ENCODE assay signal across 20 mouse cellular contexts in genomic region chr9:100387171-100387685, GRCm38 (mm10).
DNase-seq lines count a peak whose midpoint lies in the region; ATAC-seq lines count a peak whose summit lies in the region.
"Had no signal": no experiment of that assay in that cellular context is flagged by ENCODE, and none has a peak within 500 bp of the region (broad histone marks: within the 10 kb centered on the region; RNA-seq: fewer than 3 reads in every experiment).

No protein-coding gene starts in this region.

- H3K27me3 ChIP-seq in limb, embryonic 11.5 days (ENCODE audit: control insufficient read depth, insufficient read depth, low read length) = no peaks in the 10 kb centered on the region
- H3K27me3 ChIP-seq: heart, embryonic 15.5 days had no signal

- no peak overlapping the region for H3K27ac ChIP-seq in limb, embryonic 11.5 days (replicated peaks; ENCODE audit: low read depth, low read length)
- H3K27ac ChIP-seq: heart, embryonic 15.5 days; hindbrain, embryonic 10.5 days; left cerebral cortex, adult 2 months had no signal

- no peak overlapping the region for H3K4me3 ChIP-seq in limb, embryonic 11.5 days (ENCODE audit: low read depth, low read length)
- H3K4me3 ChIP-seq: heart, embryonic 15.5 days; hindbrain, embryonic 10.5 days; left cerebral cortex, adult 2 months; megakaryocyte, embryonic 14.5 days had no signal

- H3K4me1 ChIP-seq in limb, embryonic 11.5 days (ENCODE audit: control insufficient read depth, insufficient read depth, low read length) = no peaks in the 10 kb centered on the region
- H3K4me1 ChIP-seq: heart, embryonic 15.5 days had no signal

- WGBS in limb, embryonic 11.5 days = 24% methylated on average over 13 of the region's 13 CpGs

- DNase-seq in embryo, embryonic 11 days = peak; percentile 16
- no peak for DNase-seq in embryo, embryonic 10 days (ENCODE audit: low spot score)
- peak; percentile 14 for DNase-seq in CD4-positive helper T cell, adult 2 months (ENCODE audit: low read depth, low spot score)
- DNase-seq in limb, embryonic 11.5 days (ENCODE audit: low spot score) = no peak
- DNase-seq in spleen, adult 18-20 months = no peak
- DNase-seq in adrenal gland, postnatal 10 days = no peak
- no peak for DNase-seq in cerebellum, adult 11-12 months
- DNase-seq: kidney, postnatal 10 days; liver; liver, postnatal 0 days; lung, postnatal 14 days; thymus, postnatal 14 days had no signal

- ATAC-seq in activated CD4-positive, CD25-positive, alpha-beta regulatory T cell, adult 4 months = peak; percentile 63
- ATAC-seq in limb, embryonic 11.5 days (ENCODE audit: insufficient number of reproducible peaks, low FRiP score, low TSS enrichment, low read depth) = no peak
- ATAC-seq: forebrain, embryonic 16.5 days; liver, postnatal 0 days; midbrain, embryonic 16.5 days; Patski had no signal

- peak overlapping the region; percentile 16; the same call in 1 of the 2 replicates for H3K4me2 ChIP-seq in limb, embryonic 11.5 days (ENCODE audit: low read depth, severe bottlenecking)
- H3K4me2 ChIP-seq: heart, embryonic 15.5 days had no signal

- no peaks in the 10 kb centered on the region for H3K9me3 ChIP-seq in limb, embryonic 11.5 days (ENCODE audit: control insufficient read depth, low read length)
- H3K9me3 ChIP-seq: heart, embryonic 15.5 days; hindbrain, embryonic 10.5 days; megakaryocyte, embryonic 14.5 days had no signal

- H3K9ac ChIP-seq in limb, embryonic 11.5 days (ENCODE audit: low read length) = no peak overlapping the region
- H3K9ac ChIP-seq: heart, embryonic 15.5 days; liver, postnatal 0 days had no signal

- H3K36me3 ChIP-seq in limb, embryonic 11.5 days (ENCODE audit: control insufficient read depth, insufficient read depth, low read length) = no peaks in the 10 kb centered on the region
- H3K36me3 ChIP-seq: heart, embryonic 15.5 days; hindbrain, embryonic 10.5 days had no signal

Comparison
In these comparisons a context has a peak if more than half of its experiments do, and no peak if none do; other contexts are left out.
1. DNase-seq: peak in embryo, embryonic 11 days (single experiment) and CD4-positive helper T cell, adult 2 months (single experiment); none in embryo, embryonic 10 days (single experiment), limb, embryonic 11.5 days (single experiment), spleen, adult 18-20 months (0 of 2), adrenal gland, postnatal 10 days (single experiment) and cerebellum, adult 11-12 months (single experiment).